Mouse (Mus musculus): Measurements from ENCODE around the gene Slc29a1.

DNA sequence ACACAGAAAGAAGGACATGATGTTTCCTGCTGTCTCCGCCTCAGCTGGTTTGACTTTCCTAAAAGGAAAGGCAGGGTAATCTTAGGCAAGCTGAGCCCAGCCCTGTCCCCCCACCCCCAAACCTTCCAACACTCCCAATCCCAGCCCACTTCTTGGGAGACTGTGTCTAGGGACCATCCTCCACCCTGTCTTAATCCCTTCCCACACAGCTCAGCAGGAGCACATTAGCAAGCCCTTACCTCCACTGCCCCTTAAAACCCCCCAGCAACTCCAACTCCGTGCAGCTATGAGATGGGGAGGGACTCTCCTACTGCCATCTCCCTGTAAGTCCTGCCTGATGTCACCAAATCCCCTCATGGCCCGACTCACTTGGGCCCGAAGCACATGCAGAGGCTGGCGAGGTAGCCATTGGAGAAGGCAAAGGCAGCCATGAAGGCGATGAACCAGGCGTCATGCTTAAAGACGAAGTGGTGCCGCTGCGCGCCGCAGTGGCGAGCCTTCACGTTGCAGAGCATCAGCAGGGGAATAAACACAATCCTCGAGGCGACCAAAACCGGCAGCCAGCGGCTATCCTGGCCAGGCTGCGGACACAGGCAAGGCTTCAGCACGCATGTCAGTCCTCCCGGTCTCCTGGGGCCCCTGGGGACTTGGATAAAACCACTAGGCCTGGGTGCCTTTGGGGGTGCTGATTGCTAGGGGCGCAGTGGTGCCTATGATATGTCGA lies 13.5 kb downstream of the Slc29a1 start:
- TF ChIP-seq CTCF (IDR thresholded peaks at IDR 0.05; ENCODE audit: control insufficient read depth, insufficient read depth, low read length) (no peak), POLR2A (IDR thresholded peaks at IDR 0.05; ENCODE audit: borderline replicate concordance, control insufficient read depth, low read depth, low read length) (no peak; the same call in 1 of the 2 replicates)

Measured in bone marrow, adult 2 months (tissue).